Mouse (Mus musculus) liver, embryonic 14.5 days (tissue): ENCODE results near the gene Tgfbr3.
A peak's percentile ranks its signal among the peaks of the same experiment; 100 is the strongest.

Experiments used
- CTCF ChIP-seq: IDR thresholded peaks from 2 replicates; pipeline ENCODE4 v1.5.1; 2016; ENCODE audit warnings: antibody characterized with exemption, low read depth, control low read depth
- EP300 ChIP-seq: IDR thresholded peaks from 2 replicates; pipeline ENCODE4 v1.6.1; 2016; ENCODE audit warnings: antibody characterized with exemption, low read depth

- TF ChIP-seq CTCF = peak; percentile 59
- TF ChIP-seq EP300 = no peak
Observed at GRCm38 (mm10) chr5:107320703-107321102, 31.3 kb upstream of the Tgfbr3 start.
